Mouse (Mus musculus) neural tube, embryonic 10.5 days (tissue): ENCODE results near the gene Tmem263.

Experiments used
- DNase-seq: peaks from one replicate; pipeline ENCODE4 v3.0.0-alpha.2; 2017; ENCODE audit warnings: low spot score; ENCODE audit errors: extremely low spot score

Tmem263 gene

GRCm38 (mm10) chr10:85102247-85103084 lies at the start of gene Tmem263, which contains the start of gene Fhl4:
Tmem263 (plus strand) TSS chr10:85102627.
Fhl4 (minus strand) TSS chr10:85102495.
- peak; percentile 94 for DNase-seq

GRCm38 (mm10) chr10:85054876-85055275 lies 47.6 kb upstream of the Tmem263 start:
- DNase-seq = no peak

- no peak for DNase-seq
Measured at GRCm38 (mm10) chr10:85071605-85072152, 30.7 kb upstream of the Tmem263 start.

GRCm38 (mm10) chr10:85101841-85102240 lies 586 bp upstream of the Tmem263 start:
- no peak for DNase-seq

GRCm38 (mm10) chr10:85103085-85103885 lies 858 bp downstream of the Tmem263 start:
- DNase-seq = peak; percentile 71

- DNase-seq = no peak
Measured at GRCm38 (mm10) chr10:85114409-85114808, 12.0 kb downstream of the Tmem263 start.

GRCm38 (mm10) chr10:85125184-85125583 lies 22.8 kb downstream of the Tmem263 start:
- DNase-seq = no peak

GRCm38 (mm10) chr10:85127395-85128287 lies 25.2 kb downstream of the Tmem263 start, which contains the start of gene Mterf2:
Mterf2 (minus strand) TSS chr10:85128027.
- peak; percentile 88 for DNase-seq

- DNase-seq = peak; percentile 21
Measured at GRCm38 (mm10) chr10:85128453-85128852, 26.0 kb downstream of the Tmem263 start.

GRCm38 (mm10) chr10:85136573-85136972 lies 34.1 kb downstream of the Tmem263 start:
- no peak for DNase-seq

GRCm38 (mm10) chr10:85141465-85141864 lies 39.0 kb downstream of the Tmem263 start:
- peak; percentile 19 for DNase-seq

GRCm38 (mm10) chr10:85146282-85146681 lies 43.9 kb downstream of the Tmem263 start:
- no peak for DNase-seq

GRCm38 (mm10) chr10:85149226-85149625 lies 46.8 kb downstream of the Tmem263 start:
- DNase-seq = no peak

- DNase-seq = peak; percentile 43
Measured at GRCm38 (mm10) chr10:85154195-85154594, 51.8 kb downstream of the Tmem263 start.

GRCm38 (mm10) chr10:85157451-85157850 lies 55.0 kb downstream of the Tmem263 start:
- DNase-seq = no peak

- DNase-seq = no peak
Measured at GRCm38 (mm10) chr10:85159989-85160619, 57.7 kb downstream of the Tmem263 start.

- no peak for DNase-seq
Measured at GRCm38 (mm10) chr10:85161745-85162351, 59.4 kb downstream of the Tmem263 start.

- DNase-seq = no peak
Measured at GRCm38 (mm10) chr10:85164791-85165190, 62.4 kb downstream of the Tmem263 start.

- DNase-seq = no peak
Measured at GRCm38 (mm10) chr10:85165306-85165705, 62.9 kb downstream of the Tmem263 start.
